Mouse (Mus musculus) layer of hippocampus, adult 9-11 months (tissue): ENCODE measurements around the gene Cox4i1.

Experiments
- DNase-seq: peaks from one replicate; pipeline ENCODE4 v3.0.0; 2022

Cox4i1 gene

GRCm38 (mm10) chr8:120697154-120697978, 29.3 kb downstream of the Cox4i1 start:
- peak; percentile 79 for DNase-seq

DNA sequence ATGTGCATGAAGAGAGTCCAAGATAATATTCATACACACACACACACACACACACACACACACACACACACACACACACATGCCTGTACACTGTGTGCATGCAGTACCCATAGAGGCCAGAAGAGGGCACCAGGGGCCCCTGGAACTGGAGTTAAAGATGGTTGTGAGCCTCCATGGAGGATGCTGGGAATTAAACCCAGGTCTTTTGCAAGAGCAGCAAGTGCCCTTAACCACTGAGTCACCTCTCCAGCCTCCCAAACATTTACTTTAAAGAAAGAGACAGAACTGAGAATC, 29.9 kb downstream of the Cox4i1 start:
- no peak for DNase-seq

- DNase-seq: no peak
These were observed 30.4 kb downstream of the Cox4i1 start for GRCm38 (mm10) chr8:120698426-120698825.

DNA sequence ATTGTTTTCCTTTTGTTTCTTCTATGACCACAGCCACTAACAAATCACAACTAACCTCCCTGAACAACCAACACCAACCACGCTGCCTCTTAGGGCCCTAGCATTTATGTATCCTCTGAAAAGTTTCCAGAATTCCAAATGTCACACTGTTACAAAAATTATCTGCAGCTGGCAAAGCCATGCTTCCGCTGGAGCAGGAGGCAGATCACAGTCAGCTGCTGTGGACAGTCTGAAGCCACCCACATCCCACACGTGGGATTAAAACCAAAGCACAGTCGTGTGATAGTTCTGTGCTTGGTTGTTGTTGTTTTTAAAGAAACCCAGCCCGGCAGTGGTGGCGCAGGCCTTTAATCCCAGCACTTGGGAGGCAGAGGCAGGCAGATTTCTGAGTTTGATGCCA, 31.1 kb downstream of the Cox4i1 start:
- no peak for DNase-seq

- no peak for DNase-seq
These were observed 31.5 kb downstream of the Cox4i1 start for GRCm38 (mm10) chr8:120699565-120699964.

GRCm38 (mm10) chr8:120700053-120700452, 32.0 kb downstream of the Cox4i1 start:
- DNase-seq: no peak

- peak; percentile 69 for DNase-seq
These were observed 33.9 kb downstream of the Cox4i1 start for GRCm38 (mm10) chr8:120701758-120702465.

DNA sequence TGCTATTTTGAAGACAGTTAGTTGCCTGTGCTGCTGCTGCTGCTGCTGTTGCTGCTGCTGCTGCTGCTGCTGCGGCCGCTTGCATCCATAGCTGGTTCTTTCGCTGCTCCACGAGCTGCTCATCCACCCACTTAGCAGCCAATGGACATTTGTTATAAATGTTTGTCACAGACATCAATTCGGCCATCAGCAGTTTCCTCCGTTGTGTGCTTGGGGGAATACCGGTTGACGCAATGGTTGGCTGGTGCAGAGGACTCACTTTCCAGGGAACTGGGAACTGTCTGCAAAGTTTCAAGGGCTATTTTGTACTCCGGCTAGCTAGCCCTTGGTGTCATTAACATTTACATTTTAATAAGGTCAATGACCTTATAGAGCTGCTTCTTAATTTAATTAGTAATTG, 36.2 kb downstream of the Cox4i1 start:
- no peak for DNase-seq

DNA sequence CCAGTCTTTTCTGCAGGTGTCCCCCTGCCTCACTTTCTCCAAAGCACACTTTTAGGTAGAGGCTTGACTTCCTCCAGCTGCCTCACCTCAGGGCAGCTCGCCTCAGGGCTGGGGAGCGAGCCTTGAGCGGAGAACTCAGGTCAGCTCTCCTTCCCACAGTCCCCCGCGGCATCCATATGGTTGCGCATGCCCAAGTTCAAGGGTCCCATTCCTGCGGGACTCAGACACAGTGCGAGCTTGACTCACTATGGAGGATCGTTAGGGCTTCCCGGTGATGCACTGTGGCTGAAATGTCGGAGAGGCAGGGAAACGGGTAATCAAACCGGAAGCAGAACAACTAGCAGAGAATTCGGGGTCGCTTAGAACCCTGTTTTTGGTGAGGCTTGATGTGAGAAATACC, 37.1 kb downstream of the Cox4i1 start:
- no peak for DNase-seq

DNA sequence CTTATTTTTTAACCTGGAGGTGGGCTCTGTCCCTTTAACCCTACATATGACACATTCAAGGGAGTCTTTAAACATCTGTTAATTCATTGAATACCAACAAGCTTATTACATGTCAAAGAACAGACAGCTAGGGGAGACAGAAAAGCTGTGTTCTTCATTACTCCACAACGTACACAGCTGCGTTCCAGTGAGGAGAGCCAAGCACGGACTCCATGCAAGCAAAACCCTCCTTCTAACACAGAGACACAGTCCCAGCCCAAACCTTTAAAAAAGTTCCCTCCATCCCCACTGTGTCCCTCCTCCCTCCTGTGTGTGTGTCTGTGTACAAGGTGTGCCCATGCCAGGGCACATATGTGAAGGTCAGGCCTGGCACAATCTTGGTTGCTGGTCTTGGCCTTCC, 38.2 kb downstream of the Cox4i1 start:
- no peak for DNase-seq

DNA sequence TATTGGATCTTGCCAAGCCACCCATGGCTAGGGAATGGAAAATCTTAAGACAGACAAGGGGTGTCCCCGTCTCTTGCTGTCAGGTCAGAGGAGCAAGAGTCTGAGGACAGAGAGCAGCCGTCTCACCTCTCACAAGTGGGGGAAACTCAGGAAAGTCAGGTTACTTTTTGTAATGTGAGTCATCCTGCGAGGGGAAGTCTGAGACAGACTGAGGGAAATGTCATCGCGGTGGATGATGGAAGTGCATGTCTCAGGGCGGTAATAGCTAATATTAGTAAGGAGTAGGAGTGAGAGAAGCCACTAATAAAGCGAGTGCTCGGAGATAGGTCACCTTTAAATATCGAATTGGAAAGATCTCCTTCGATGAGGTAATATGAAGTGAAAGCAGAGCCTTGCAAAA, 41.2 kb downstream of the Cox4i1 start:
- DNase-seq: no peak

- no peak for DNase-seq
These were observed 47.2 kb downstream of the Cox4i1 start for GRCm38 (mm10) chr8:120715200-120715599.

DNA sequence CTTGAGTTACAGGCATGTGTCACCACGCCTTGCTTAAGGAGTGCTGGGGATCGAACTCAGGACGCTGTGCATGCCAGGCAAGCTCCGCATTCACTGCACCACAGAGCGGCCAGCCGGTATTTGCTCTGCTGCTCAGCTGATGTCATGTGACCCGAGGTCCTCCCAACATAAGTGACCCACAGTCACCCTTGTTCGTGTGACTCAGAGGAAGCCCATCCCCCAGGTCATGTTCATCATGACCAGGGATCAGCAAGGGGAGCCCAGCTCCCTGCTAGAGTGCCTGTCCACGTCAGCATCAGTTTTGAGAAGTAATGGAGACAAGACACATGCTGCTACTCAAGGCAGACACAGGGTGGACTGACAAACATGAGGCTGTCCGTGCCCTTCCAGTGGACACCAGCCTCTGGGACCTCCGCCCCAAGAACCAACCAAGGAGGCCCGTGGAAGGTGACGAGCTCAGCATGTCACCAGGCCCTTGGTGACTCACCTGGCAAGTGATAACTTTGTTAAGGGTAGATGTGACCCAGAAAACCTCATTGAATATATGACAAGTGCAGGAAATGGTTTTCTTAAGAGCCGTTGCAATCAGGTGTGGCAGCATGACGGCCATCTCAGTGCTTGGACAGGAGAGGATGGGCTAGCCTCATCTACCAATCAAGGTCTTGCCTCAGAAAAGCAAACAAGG, 48.1 kb downstream of the Cox4i1 start:
- DNase-seq: no peak

- no peak for DNase-seq
These were observed 51.7 kb downstream of the Cox4i1 start for GRCm38 (mm10) chr8:120719586-120720236.

- DNase-seq: no peak
These were observed 55.0 kb downstream of the Cox4i1 start for GRCm38 (mm10) chr8:120723025-120723424.
